Mouse (Mus musculus) bone marrow macrophage, adult 2 months (primary cell): ENCODE results near the gene Syngap1. TPM values are rescaled to one million over a fixed set of nuclear protein-coding genes. Genes with fewer than 3 reads are reported as not detected.

Experiments used
- H3K27ac ChIP-seq: 2 replicates; pipeline ENCODE4 v1.5.1; 2012; ENCODE audit warnings: low read depth, low read length; ENCODE audit not compliant: insufficient read depth
- H3K4me1 ChIP-seq: 2 replicates; pipeline ENCODE4 v1.6.1; 2012; ENCODE audit warnings: low read length; ENCODE audit not compliant: control insufficient read depth, insufficient read depth
- H3K4me3 ChIP-seq: 2 replicates; pipeline ENCODE4 v1.5.1; 2012; ENCODE audit warnings: mild to moderate bottlenecking, low read length, moderate library complexity; ENCODE audit not compliant: insufficient read depth
- CTCF ChIP-seq: IDR thresholded peaks from 2 replicates; pipeline ENCODE4 v1.5.1; 2012; ENCODE audit warnings: low read depth, mild to moderate bottlenecking, low read length, moderate library complexity
- POLR2A ChIP-seq: IDR thresholded peaks from 2 replicates; pipeline ENCODE4 v1.6.1; 2012; ENCODE audit warnings: mild to moderate bottlenecking, low read depth, low read length, borderline replicate concordance
- polyA plus RNA-seq: library from polyadenylated mRNA; stranded (reverse); fragments of >200 nt; gene quantifications from 2 replicates; pipeline ENCODE4 v1.2.4, GENCODE M21; 2012; ENCODE audit not compliant: missing spikeins, insufficient read depth, insufficient read length

Syngap1 gene
- polyA plus RNA-seq, 1 experiment = 3.5 TPM

- H3K4me1 ChIP-seq = peaks cover 18% of the 10 kb centered on the region
- TF ChIP-seq POLR2A (no peak), CTCF (peak; percentile 91)
These were observed 63.4 kb downstream of the Syngap1 start for GRCm38 (mm10) chr17:27004431-27004830.

GRCm38 (mm10) chr17:27004903-27005485 lies 63.9 kb downstream of the Syngap1 start:
- peaks cover 18% of the 10 kb centered on the region for H3K4me1 ChIP-seq
- TF ChIP-seq POLR2A (no peak), CTCF (no peak)
- peak overlapping the region; percentile 46 for H3K27ac ChIP-seq
- H3K4me3 ChIP-seq = no peak overlapping the region

More at GRCm38 (mm10) chr17:27004431-27004830, 63.4 kb downstream of the Syngap1 start:
- Histone ChIP-seq H3K27ac (no peak overlapping the region), H3K4me3 (no peak overlapping the region)

GRCm38 (mm10) chr17:27005644-27006043 lies 64.6 kb downstream of the Syngap1 start:
- TF ChIP-seq POLR2A = no peak
- TF ChIP-seq CTCF = no peak
- H3K4me3 ChIP-seq = no peak overlapping the region
- H3K27ac ChIP-seq = peak overlapping the region; percentile 46
- H3K4me1 ChIP-seq = peaks cover 18% of the 10 kb centered on the region

- Histone ChIP-seq H3K4me1 (peaks cover 33% of the 10 kb centered on the region), H3K27ac (no peak overlapping the region)
These were observed 67.2 kb downstream of the Syngap1 start for GRCm38 (mm10) chr17:27008277-27008676.

GRCm38 (mm10) chr17:27011167-27011566 lies 70.1 kb downstream of the Syngap1 start:
- H3K4me3 ChIP-seq = no peak overlapping the region
- TF ChIP-seq CTCF = no peak
- TF ChIP-seq POLR2A = no peak
- peaks cover 23% of the 10 kb centered on the region for H3K4me1 ChIP-seq
- no peak overlapping the region for H3K27ac ChIP-seq

More at GRCm38 (mm10) chr17:27008277-27008676, 67.2 kb downstream of the Syngap1 start:
- H3K4me3 ChIP-seq = no peak overlapping the region
- TF ChIP-seq CTCF = no peak
- no peak for TF ChIP-seq POLR2A

GRCm38 (mm10) chr17:27011998-27012672 lies 71.1 kb downstream of the Syngap1 start:
- TF ChIP-seq CTCF (peak; percentile 42; the same call in 1 of the 2 replicates), POLR2A (no peak)
- Histone ChIP-seq H3K27ac (peak overlapping the region; percentile 19), H3K4me3 (peak overlapping the region; percentile 17), H3K4me1 (peaks cover 21% of the 10 kb centered on the region)

GRCm38 (mm10) chr17:27012909-27013308 lies 71.9 kb downstream of the Syngap1 start:
- H3K27ac ChIP-seq = no peak overlapping the region
- no peak overlapping the region for H3K4me3 ChIP-seq
- TF ChIP-seq POLR2A = no peak
- no peak for TF ChIP-seq CTCF
- peaks cover 21% of the 10 kb centered on the region for H3K4me1 ChIP-seq

GRCm38 (mm10) chr17:27017564-27018499 lies 76.8 kb downstream of the Syngap1 start:
- TF ChIP-seq POLR2A = no peak
- TF ChIP-seq CTCF = no peak
- H3K4me1 ChIP-seq = peaks cover 6% of the 10 kb centered on the region
- H3K27ac ChIP-seq = no peak overlapping the region
- H3K4me3 ChIP-seq = peak overlapping the region; percentile 78

GRCm38 (mm10) chr17:27018555-27019196 lies 77.6 kb downstream of the Syngap1 start:
- Histone ChIP-seq H3K4me1 (peaks cover 4% of the 10 kb centered on the region), H3K4me3 (peak overlapping the region; percentile 78; the same call in 1 of the 2 replicates), H3K27ac (no peak overlapping the region)
- TF ChIP-seq POLR2A (no peak), CTCF (no peak)
